Mouse (Mus musculus) embryo, embryonic 9.5 days (tissue): ENCODE data around the gene Cfd.

Experiments used
- DNase-seq: peaks from one replicate; pipeline ENCODE4 v3.0.0-alpha.2; 2017; ENCODE audit errors: extremely low spot score

Cfd gene

DNA sequence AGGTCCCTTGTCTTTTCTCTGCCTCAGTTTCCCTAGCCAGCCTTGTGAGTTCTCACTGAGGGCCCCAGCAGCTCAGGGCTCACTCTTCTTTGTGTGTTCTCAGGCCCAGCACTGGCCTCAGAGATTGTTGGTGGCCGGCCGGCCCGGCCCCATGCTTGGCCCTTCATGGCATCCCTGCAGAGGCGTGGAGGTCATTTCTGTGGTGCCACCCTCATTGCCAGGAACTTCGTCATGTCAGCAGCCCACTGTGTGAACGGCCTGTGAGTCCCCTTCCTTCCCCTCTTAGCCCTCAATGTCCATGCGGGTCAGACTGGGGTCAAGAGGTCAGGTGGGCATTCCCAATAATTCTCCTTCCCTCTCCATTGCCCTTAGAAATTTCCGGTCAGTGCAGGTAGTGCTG lies 4.0 kb upstream of the Cfd start:
- no peak for DNase-seq

DNA sequence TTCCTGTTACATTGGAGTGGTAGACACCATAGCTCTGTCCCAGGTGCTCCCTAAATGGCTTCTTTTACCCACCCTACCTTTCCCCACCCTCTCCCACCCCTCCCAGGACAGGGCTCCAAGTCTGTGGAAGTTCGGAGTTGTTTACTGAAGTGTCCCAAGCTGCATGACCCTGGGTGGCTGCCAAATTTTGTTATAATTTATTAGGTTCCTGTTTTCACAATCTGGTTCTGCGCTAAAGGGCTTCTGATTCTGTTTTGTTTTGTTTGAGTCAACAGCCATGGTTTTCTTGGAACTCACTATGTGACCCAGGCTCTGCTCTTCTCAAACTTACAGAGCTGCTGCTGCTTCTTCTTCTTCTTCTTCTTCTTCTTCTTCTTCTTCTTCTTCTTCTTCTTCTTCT lies 1.3 kb upstream of the Cfd start:
- DNase-seq = no peak

DNA sequence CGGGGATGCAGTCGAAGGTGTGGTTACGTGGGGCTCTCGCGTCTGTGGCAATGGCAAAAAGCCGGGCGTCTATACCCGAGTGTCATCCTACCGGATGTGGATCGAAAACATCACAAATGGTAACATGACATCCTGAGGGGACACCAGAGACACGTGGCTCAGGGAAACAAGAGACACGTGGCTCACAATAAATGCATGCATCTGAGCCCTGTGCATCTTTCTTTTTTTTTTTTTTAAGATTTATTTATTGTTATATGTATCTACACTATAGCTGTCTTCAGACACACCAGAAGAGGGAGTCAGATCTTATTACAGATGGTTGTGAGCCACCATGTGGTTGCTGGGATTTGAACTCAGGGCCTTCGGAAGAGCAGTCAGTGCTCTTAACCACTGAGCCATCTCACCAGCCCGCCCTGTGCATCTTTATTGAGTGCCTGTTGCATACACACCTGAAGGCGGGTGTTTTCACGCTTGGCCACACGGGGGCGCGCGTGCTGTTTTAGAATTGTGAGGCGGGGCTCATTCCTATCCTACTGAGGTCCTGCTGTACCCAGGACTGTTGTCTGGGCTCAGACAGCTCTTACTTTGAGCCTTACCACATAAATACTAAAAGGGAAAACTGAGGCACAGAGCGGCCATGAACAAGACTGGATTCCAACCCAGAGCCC lies 1.9 kb downstream of the Cfd start:
- DNase-seq = peak; percentile 85

DNA sequence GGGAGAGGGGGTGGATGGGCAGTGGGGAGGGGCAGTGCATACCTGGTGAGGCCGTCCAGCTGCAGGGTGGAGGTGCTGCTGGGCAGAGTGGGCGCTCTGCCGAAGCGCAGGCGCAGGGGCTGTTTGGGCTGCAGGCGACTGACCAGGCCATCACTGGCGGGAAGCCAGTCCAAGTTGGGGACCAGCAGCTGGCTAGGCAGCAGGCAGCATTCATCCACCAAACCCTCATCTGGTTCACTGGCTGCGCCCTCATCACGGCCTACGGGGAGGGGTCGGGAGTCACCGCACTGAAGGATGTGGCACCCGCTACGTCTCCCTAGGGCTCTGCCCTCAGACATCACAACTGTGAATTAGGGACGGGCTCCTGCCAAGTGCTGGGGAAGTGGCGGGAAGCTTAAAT lies 5.7 kb downstream of the Cfd start:
- no peak for DNase-seq

DNA sequence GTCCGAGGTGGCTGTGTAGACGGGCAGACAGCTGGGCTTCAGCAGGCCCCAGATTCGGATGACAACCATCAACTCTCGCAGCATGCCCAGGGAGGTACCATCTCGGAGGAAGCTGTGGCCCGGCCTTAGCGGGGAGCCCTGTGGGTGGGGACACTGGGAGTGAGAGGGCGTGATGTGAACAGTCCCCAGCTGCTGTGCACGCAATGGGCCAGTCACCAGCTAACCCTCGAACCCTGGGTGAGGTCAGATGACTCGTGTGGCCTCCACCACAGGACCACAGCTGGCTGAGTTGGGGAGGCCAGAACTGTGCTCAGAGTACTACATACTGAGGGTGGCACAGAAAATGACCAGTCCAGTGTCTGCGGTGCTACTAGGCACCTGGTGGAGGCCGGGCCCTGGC lies 6.2 kb downstream of the Cfd start:
- no peak for DNase-seq

DNA sequence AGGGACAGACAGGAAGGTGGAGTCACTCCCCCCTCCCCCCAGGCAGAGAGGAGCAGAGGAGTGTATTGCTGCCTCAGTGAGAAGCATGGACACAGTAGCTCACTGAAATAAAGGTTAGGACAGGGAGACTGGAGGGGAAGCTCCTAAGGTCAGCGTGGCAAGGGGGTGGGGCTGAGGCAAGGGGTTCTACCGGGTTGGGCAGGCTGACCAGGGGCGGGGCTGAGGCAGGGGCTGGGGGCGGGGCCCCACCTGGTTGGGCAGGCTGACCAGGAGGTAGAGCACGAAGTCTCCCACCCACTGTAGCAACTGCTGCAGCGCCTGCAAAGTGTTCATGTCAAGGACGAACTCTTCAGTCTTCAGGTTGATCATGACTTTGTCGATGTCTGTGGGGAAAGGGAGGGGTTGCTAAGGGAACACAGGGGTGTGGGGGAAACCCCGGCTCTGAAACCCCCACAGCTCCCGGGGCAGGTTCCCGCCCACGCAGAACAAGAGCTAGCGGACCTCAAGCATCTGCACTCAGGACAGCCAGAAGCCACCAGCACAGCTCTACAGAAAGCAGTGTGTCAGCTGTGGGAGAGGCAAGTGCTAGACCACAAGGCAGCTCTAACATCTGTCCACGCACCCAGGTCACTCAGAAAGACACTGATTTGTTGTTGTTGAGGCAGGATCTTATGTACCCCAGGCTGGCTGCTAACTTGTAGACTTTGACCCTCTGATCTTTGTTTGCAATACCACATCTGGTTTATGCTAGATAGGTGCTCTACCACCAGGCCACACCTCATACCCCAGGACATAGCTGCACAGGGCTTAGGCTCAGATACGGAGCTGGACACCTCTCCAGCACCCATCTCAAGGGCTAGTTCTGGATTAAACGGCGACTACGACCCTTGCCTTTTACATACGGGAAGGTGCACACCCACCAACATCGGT lies 6.9 kb downstream of the Cfd start:
- no peak for DNase-seq

DNA sequence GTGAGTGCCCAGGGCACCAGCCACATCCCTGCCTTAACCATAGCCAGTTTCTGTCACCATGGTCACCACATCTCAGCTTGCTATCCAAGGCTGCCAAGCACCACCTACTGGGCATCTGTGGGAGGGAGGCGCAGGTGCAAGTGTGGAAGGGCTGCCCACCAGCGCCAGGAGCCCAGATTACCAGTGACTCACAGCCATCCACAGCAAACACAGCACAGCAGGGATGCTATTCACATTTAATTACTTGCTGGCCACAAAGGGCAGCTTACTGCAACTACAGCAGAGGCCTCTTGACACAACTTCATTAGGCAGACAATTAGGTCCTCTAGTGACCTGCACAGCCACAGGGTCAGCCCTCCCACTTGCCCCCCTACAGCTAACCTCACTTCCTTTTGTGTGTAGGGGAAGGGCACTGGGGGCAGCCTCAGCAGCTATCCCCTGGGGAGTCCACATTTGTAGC lies 10.3 kb downstream of the Cfd start:
- DNase-seq = no peak

DNA sequence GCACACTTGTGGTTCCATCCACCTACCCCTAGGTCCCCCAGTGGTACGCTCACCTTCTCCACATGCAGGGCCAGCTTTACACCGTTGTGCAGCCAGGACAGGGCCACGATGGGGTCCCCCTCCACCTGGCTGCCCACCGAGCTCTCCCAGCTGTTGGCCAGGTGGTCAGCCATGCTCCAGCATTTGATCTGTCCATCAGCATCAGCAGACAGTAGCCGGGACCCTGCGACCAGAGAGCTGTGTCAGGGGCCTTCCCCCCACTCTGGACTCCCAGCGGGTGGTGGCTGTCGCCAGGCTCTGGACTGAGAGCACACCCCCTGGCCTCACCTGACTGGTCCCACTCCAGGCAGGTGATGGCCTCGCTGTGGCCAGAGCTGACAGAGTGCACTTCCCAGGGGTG lies 16.1 kb downstream of the Cfd start:
- DNase-seq = no peak

DNA sequence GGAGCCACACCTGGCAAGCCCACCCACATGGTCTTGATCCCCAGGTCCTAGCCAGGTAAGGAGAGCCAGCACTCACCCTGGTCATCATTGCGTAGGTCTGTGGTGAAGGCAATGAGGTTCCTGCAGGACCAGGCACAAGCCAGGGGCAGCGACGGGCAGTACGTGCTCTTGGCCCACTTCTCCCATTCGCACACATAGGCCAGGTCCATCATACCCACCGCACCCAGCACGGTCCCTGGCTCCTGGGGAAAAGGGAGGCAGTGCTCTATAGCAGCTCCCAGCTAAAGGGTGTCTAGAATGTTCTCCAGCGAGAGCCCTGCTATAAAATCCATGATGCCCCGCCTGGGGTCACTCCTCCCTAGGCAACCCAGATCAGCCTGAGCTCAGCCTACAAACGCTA lies 16.8 kb downstream of the Cfd start:
- no peak for DNase-seq

DNA sequence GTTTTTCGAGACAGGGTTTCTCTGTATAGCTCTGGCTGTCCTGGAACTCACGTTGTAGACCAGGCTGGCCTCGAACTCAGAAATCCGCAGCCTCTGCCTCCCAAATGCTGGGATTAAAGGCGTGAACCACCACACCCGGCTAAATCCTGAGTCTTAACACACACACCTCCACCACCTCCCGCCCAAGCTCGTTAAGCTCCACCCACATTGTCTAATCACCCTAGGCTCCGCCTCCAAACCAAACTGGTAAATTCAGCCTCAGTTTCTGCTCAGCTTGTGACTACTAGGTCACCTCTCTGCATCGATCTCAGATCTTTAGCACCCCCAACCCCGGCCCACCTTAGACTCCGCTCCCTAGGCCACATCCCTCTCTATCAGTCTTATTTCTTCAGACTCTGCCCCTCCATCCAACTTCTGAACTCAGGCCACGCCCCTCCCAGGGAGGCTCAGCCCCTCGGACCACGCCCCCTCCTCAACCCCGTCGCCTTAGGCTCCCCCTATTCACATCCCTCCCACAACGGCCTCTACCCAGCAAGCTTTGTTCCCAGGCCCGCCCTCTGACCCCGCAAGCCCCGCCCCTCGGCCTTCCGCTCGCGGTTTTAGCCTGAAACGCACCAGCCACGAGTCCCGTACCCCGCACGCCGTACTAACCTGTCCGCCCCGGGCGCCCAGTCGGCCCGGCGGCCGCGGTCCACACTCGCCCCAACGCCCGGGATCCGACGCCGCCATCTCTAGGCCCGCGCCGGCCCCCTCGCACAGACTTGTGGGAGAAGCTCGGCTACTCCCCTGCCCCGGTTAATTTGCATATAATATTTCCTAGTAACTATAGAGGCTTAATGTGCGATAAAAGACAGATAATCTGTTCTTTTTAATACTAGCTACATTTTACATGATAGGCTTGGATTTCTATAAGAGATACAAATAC lies 17.8 kb downstream of the Cfd start, which contains the start of gene Med16:
Gene Med16, minus strand, starts transcription at position 757 of the 925 bp plus-strand sequence.
- peak; percentile 99 for DNase-seq

DNA sequence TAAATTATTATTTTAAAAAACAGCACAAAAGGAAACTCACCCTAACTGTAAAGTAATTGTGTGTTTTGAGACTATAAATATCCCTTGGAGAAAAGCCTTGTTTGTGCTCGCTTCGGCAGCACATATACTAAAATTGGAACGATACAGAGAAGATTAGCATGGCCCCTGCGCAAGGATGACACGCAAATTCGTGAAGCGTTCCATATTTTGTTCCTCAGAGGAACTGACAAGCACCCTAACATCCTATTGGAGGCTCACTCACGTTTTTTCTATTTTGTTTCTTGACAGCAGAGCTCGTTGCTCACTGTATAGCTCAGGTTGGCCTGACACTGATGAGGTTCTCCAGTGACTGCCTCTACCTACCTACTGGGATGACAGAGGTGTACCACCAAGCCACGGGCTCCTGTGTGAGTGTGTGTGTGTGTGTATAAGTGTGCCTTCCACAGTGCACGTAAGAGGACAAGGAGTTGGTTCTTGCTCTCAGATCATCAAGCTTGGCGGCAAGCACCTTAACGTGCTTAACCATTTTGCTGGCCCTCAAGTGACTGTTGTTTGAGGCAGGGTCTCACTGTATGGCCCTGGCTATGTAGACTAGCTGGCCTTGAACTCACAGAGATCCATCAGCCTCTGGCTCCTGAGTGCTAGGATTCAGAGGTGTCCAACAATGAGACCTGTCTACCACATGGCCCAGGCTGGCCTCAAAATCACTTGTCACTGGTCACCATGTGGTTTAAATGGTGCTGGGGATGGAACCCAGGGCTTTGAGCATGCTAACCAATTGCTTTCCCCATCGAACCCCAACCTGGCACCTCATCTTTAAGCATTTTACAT lies 18.7 kb downstream of the Cfd start:
- DNase-seq = peak; percentile 83

DNA sequence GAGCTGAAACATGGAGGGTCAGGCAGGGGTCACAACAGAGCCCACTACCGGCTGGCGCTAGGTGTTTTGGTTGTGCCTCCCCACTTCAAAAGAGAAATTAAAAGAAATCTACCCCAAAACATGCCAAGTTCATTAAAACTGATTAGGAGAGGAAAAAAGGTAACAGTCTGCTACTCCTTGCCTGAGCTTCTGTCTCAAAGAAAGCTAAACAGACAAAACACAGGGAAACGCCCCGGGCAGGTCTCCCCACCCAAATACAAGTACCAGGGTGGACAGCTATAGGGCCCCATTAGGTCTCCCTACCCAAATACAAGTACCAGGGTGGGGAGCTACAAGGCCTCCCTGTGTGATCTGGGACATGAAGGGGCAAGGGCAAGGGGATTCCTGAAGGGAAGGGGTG lies 19.9 kb downstream of the Cfd start, which contains the start of gene Gm26602:
Gene Gm26602, plus strand, starts transcription at position 301 of the 400 bp plus-strand sequence.
- DNase-seq = no peak

DNA sequence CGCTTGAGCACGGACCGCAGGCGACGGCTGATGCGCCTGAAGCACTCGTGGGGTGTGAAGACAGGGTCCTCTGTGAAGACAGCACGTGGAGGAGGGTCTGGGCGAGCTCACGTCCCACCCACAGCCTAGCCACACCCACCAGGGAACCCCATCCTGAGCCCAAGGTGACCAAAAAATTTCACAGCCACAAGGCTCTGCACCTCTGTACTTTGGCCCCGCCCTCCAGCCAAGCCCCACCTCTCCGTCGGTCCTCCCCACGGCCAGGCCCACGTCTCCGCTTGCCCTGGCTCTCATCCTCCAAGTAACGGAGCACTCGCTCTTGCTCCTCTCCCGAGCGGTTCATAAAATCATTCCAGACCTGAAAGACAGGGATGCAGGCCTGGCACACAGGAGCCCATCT lies 21.8 kb downstream of the Cfd start:
- DNase-seq = no peak

DNA sequence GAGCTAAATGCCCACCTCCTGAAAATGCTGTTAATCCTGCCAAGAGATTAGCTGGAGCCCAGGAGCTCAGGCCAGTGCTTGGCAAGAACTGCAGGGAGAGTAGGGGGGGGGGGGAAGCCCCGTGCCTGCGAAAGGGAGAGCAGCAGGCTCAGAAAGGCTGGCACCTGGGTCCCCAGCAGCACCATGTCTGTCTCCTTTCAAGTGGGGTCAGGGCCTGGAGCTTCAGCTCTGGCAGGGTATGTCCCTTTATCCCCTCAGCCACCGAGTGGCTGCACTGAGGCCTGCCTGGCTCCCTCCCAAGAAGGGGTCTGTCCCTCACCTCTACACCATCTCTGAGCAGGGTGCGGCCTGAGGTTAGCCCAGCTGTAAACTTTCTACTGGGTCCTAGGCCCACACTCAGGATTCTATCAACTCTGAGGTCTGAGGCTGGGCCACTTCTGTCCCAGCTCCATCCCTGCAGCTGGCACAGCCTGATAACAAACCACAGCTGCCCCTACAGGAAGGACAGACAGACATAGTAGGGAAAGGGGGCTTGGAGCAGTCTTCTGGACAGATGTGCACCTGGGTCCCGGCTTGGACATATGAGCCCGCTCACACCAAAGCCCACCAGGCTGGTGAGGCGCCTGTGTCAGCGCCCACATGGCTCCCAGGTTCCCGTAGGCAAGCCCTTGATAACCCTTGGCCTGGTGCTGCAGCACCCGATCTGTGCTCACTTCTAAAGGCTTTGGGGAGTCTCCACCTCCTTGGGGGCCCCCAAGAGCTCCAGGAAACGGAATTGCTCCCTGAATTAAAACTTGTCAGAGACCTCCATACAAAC lies 23.7 kb downstream of the Cfd start:
- no peak for DNase-seq

DNA sequence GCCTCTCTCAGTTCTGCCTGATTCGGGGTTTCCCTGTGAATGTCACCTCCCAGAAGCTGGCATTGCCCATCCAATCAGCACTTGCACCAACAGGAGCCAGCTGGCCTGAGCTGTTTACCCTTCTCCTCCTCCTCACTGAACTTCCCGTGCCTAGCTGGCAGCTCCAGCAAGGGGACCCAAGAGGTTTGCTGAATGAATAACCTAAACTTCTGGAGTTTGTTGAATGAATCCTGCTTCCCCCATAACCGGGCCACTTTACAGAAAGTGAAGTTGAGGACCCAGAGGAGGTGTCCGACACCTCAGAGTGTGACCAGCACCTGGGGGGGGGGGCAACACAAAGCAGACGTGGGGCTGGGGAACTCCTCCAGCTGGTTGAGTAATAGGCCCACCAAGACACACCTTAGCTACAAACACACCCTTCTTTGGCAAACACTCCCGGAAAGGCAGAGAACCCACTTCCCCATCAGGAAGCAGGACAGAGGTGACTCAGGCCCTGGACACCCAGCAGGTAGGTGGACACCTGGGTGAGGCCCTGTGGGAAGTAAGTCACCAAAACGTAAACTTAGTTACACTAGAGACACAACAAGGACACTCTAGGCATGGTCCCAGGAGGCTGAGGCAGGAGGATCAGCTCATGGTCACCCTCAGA lies 24.4 kb downstream of the Cfd start:
- no peak for DNase-seq

DNA sequence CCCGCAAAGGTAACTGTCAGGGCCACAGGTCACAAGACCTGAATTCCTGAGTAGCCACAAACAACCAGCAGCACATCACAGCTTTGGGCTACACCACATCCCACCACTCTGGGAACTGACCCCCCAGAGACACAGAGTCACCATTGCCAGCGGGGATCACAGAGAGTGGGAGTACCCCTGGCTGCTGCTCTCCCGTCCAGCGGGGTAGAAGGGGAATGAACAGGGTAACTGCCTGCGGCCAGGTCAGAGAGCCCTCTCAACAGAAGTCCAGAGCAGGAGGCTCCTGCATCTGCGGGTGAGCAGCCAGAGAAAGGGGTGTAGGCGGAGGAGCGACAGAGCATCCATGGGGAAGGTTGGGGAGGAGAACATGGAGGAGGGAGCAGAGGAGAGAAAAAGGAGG lies 25.4 kb downstream of the Cfd start:
- no peak for DNase-seq

DNA sequence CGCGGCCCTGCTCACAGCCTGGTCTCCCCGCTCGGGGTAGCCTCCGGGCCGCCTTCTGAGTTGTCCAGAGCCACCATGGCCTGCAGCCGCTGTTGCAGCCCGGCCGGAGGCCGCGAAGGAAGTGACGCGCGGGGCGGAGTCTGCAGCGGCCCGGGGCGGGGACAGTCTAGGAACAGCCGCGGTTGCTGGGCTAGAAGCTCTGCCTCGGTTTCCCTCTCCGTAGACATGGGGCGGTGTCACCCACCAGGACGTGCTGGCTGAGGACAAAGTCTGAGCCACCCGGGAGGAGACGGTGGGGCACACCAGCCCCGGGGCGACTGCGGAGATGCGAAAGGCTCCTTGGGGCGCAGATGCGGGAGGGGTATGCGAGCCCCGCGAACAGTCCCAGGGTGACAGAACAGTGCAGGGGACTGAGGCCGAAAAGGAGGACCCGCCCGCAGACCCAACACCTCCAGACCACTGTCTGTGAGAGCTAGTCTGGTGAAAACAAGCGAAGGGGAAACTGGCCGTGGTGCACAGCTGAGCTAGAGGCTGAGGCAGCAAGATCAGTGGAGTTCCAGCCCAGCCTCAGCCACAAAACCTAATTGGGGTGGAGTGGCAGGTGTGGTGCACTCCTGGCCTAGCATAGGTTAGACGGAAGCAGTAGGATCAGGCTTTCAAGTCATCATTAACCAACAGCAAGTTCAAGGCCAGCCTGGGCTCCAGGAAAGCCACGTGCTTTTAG lies 26.3 kb downstream of the Cfd start, which contains the start of gene Kiss1r:
Gene Kiss1r, plus strand, starts transcription at position 164 of the 724 bp plus-strand sequence.
- DNase-seq = peak; percentile 88

DNA sequence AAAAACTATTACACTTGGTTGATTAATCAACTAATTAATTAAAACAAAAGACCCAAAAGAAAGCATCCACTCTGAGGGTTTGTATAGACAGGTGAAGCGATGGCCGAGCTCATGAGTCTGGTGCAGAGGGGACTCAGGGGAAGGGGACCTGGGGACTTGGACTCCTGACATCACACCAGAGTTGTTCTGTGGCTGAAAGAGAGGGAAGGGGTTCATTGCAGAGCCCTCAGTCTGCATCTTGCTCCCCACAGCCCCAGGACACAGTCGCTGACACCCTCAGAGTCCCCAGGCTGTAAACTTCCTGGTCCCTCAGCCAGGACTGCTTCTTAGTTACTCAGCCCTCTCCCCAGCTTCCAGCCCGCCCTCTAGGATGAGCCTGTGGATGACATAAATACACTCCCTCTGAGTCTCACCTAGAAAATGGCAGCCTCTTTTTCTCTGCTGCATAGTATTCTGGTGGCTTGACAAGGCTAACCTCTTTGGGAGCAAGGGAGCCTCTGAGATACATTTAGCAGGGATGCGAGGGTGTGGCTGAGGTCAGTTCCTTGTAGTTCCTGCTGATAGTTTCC lies 27.0 kb downstream of the Cfd start:
- DNase-seq = no peak
